Mouse (Mus musculus) C2C12 (cell line): ENCODE measurements around the gene Cxcr2. TPM values are rescaled to one million over a fixed set of nuclear protein-coding genes. Genes with fewer than 3 reads are reported as not detected.

Experiments used
- H3K27me3 ChIP-seq: one replicate; pipeline ENCODE4 v1.6.1; 2011; ENCODE audit not compliant: control insufficient read depth, insufficient read depth, insufficient read length
- H3K36me3 ChIP-seq: one replicate; pipeline ENCODE4 v1.6.1; 2011; ENCODE audit not compliant: control insufficient read depth, insufficient read depth
- H3K4me3 ChIP-seq: one replicate; pipeline ENCODE4 v1.5.1; 2011; ENCODE audit warnings: mild to moderate bottlenecking, control low read depth; ENCODE audit not compliant: poor library complexity, insufficient read depth, severe bottlenecking
- H3K79me2 ChIP-seq: one replicate; pipeline ENCODE4 v1.6.1; 2011; ENCODE audit not compliant: control insufficient read depth, insufficient read depth
- H3K79me3 ChIP-seq: one replicate; pipeline ENCODE4 v1.6.1; 2011; ENCODE audit warnings: low read depth, control low read depth
- H3ac ChIP-seq: one replicate; pipeline ENCODE3; 2011; ENCODE audit warnings: low read depth; ENCODE audit not compliant: control insufficient read depth, insufficient read length
- CEBPB ChIP-seq: IDR thresholded peaks from one replicate; pipeline ENCODE4 v1.6.1; 2011; ENCODE audit warnings: low read depth, mild to moderate bottlenecking, control low read depth, moderate library complexity
- CTCF ChIP-seq: IDR thresholded peaks from one replicate; pipeline ENCODE4 v1.5.1; 2011; ENCODE audit not compliant: control insufficient read depth, insufficient read depth, insufficient read length
- FOSL1 ChIP-seq: IDR thresholded peaks from one replicate; pipeline ENCODE4 v1.8.0; 2011; ENCODE audit warnings: mild to moderate bottlenecking, low read length; ENCODE audit not compliant: poor library complexity, insufficient read depth, severe bottlenecking
- MAX ChIP-seq: IDR thresholded peaks from one replicate; pipeline ENCODE4 v1.6.1; 2011; ENCODE audit warnings: mild to moderate bottlenecking, control low read depth
- MYOD1 ChIP-seq: IDR thresholded peaks from one replicate; pipeline ENCODE4 v1.6.1; 2011; ENCODE audit warnings: low read depth; ENCODE audit not compliant: control insufficient read depth, insufficient read length
- MYOG ChIP-seq: IDR thresholded peaks from one replicate; pipeline ENCODE4 v1.6.1; 2011; ENCODE audit not compliant: control insufficient read depth, insufficient read length; ENCODE audit errors: extremely low read depth
- USF1 ChIP-seq: IDR thresholded peaks from one replicate; pipeline ENCODE4 v1.6.1; 2011; ENCODE audit warnings: low read depth, mild to moderate bottlenecking, control low read depth, moderate library complexity
- microRNA-seq: library from miRNA; unstranded; fragments of <30 nt; microRNA quantifications from one replicate; pipeline ENCODE4, GENCODE M21; 2019; ENCODE audit warnings: borderline microRNAs expressed
- polyA plus RNA-seq: library from polyadenylated mRNA; unstranded; fragments of >200 nt; fragmentation: generic; extraction: Trizol; gene quantifications from one replicate; pipeline ENCODE4 v1.2.1, GENCODE M21; 2012; ENCODE audit warnings: missing spikeins

Cxcr2 gene
- polyA plus RNA-seq, 1 experiment = 0.04 TPM

GRCm38 (mm10) chr1:74206642-74207041 is 52.9 kb downstream of the Cxcr2 start:
- Histone ChIP-seq H3K79me2 (no peaks in the 10 kb centered on the region), H3K4me3 (no peak overlapping the region), H3K79me3 (no peaks in the 10 kb centered on the region), H3K36me3 (no peaks in the 10 kb centered on the region), H3K27me3 (no peaks in the 10 kb centered on the region), H3ac (no peak overlapping the region)
- no peak for TF ChIP-seq CEBPB
- no peak for TF ChIP-seq CTCF
- TF ChIP-seq MAX = no peak
- no peak for TF ChIP-seq FOSL1

DNA sequence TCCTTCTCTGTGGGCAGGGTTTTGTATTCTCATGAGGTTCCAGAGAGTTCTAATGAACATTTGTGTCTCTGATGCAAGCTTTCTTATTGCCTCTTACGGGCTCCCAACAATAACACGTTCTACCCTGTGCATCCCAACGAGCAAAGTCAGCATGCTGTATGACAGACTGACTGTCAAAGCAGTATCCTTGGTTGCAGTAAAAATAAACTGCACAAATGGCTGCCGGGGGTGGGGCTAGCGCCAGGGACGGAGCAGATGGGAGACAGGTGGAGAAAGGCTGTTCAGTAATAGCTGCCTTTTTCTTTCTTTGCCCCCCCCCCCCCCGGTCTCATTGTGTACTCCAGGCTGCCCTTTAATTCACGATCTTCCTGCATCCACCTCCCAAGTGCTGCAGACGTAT is 54.1 kb downstream of the Cxcr2 start:
- no peaks in the 10 kb centered on the region for H3K79me3 ChIP-seq
- H3K36me3 ChIP-seq = no peaks in the 10 kb centered on the region
- TF ChIP-seq MYOD1 (no peak), CEBPB (no peak), MAX (no peak), MYOG (no peak), CTCF (no peak)
- no peak overlapping the region for H3ac ChIP-seq
- no peaks in the 10 kb centered on the region for H3K27me3 ChIP-seq
- H3K4me3 ChIP-seq = no peak overlapping the region
- no peaks in the 10 kb centered on the region for H3K79me2 ChIP-seq

DNA sequence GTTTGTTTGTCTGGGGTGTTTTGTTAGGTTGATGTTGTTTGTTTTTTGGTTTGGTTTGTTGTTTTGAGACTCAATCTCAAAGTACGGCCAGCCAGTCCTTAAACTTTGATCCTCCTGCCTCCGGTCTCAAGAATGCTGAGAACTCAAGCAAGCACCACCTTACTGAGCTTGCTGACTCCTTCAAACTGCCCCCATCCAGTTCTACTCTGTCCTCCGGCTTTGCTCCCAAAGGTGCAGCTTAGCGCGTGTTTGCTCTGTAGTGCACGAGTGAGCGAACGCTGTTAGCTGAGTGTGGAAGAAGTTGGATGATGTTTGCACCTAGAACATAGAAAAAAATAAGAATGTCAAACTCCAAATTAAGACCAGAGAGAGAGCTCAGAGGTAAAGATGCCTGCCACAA is 55.2 kb downstream of the Cxcr2 start:
- no peaks in the 10 kb centered on the region for H3K36me3 ChIP-seq
- no peaks in the 10 kb centered on the region for H3K79me2 ChIP-seq
- H3ac ChIP-seq = no peak overlapping the region
- H3K79me3 ChIP-seq = no peaks in the 10 kb centered on the region
- H3K27me3 ChIP-seq = no peaks in the 10 kb centered on the region
- no peak for TF ChIP-seq CTCF
- no peak for TF ChIP-seq USF1
- TF ChIP-seq CEBPB = no peak
- no peak for TF ChIP-seq MYOD1
- TF ChIP-seq MYOG = no peak
- no peak for TF ChIP-seq MAX
- no peak for TF ChIP-seq FOSL1
- no peak overlapping the region for H3K4me3 ChIP-seq

Small RNA genes lying within 50 kb of the gene (microRNA-seq; reads per million reads assigned to microRNA genes)
- gene Mir1928 = not detected

Other genes starting within 250 kb of the Cxcr2 start
- 118 TPM for gene Tns1, start 29.5 kb upstream of the Cxcr2 start, polyA plus RNA-seq
- 0.05 TPM for gene Rufy4, start 28.4 kb upstream of the Cxcr2 start, polyA plus RNA-seq
- gene Cxcr1, start 40.6 kb downstream of the Cxcr2 start, polyA plus RNA-seq = not detected
- 281 TPM for gene Arpc2, start 82.1 kb downstream of the Cxcr2 start, polyA plus RNA-seq
- not detected for gene Gpbar1, start 124.6 kb downstream of the Cxcr2 start, polyA plus RNA-seq
- gene Aamp, start 130.7 kb downstream of the Cxcr2 start, polyA plus RNA-seq = 123 TPM
- 68.0 TPM for gene Pnkd, start 130.9 kb downstream of the Cxcr2 start, polyA plus RNA-seq
- 38.1 TPM for gene Tmbim1, start 151.6 kb downstream of the Cxcr2 start, polyA plus RNA-seq
- gene Catip, start 208.1 kb downstream of the Cxcr2 start, polyA plus RNA-seq = not detected
- gene Slc11a1, start 221.2 kb downstream of the Cxcr2 start, polyA plus RNA-seq = 2.2 TPM
- 78.7 TPM for gene Ctdsp1, start 237.5 kb downstream of the Cxcr2 start, polyA plus RNA-seq